Mouse (Mus musculus): ENCODE results near the gene Rnf26. TPM values are rescaled to one million over a fixed set of nuclear protein-coding genes. Genes with fewer than 3 reads are reported as not detected.

Rnf26 gene
- polyA plus RNA-seq, 1 experiment from 2014 or later = 75.7 TPM

DNA sequence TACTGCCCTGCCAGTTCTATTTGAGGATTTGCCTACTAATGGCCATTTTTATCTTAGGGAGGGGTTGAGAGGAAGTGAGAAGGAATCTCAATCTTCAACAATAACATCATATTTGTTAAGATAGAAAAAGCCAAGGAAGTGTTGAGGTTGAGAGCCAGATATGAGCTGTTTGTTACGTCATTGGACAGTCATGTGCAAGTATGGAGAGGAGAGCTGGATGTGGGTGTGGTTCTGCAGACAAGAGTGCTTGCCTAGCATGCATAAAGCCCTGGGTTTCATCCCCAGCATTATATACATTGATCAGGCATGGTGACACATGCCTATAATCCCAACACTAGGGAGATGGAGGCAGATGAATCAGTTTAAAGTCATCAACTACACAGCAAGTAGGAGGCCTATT lies 59.4 kb downstream of the Rnf26 start:
- DNase-seq (ENCODE audit: low spot score) = no peak
- WGBS = 64% methylated on average over 1 of the region's 1 CpGs
- H3K27me3 ChIP-seq (replicated peaks; ENCODE audit: control insufficient read depth, insufficient read depth, low read length) = no peaks in the 10 kb centered on the region
- H3K4me2 ChIP-seq (ENCODE audit: low read length) = no peak overlapping the region
- no peak for ATAC-seq (replicated peaks; ENCODE audit: low FRiP score, low TSS enrichment, low read depth)
- H3K36me3 ChIP-seq (ENCODE audit: control insufficient read depth, insufficient read depth, low read length) = no peaks in the 10 kb centered on the region
- no peaks in the 10 kb centered on the region for H3K4me1 ChIP-seq (replicated peaks; ENCODE audit: control insufficient read depth, insufficient read depth, low read length)
- no peak overlapping the region for H3K9ac ChIP-seq (ENCODE audit: low read length)
- H3K4me3 ChIP-seq (ENCODE audit: low read depth, low read length) = no peak overlapping the region
- H3K9me3 ChIP-seq (ENCODE audit: control insufficient read depth, low read length) = peaks cover 2% of the 10 kb centered on the region; the same call in 1 of the 2 replicates
- H3K27ac ChIP-seq (ENCODE audit: low read depth) = no peak overlapping the region

DNA sequence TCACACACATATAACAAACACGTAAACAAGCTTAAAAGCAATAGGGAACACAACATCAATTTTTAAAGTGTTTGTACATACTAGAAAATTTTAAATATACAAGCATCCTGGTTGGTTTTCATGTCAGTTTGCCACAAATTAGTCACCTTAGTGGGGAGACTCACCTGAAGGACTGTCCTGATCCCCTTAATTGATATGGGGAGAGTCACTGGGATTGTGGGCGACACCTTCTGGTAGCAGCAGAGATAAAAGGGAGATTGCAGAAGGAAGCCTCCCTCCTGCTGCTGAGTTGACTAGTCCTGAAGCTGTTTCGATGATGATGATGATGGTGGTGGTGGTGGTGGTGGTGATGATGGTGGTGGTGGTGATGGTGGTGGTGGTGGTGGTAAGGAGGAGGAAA lies 60.5 kb downstream of the Rnf26 start:
- DNase-seq (ENCODE audit: low spot score) (no peak), ATAC-seq (replicated peaks; ENCODE audit: low FRiP score, low TSS enrichment, low read depth) (no peak)
- no peak overlapping the region for H3K4me3 ChIP-seq (ENCODE audit: low read depth, low read length)
- H3K9me3 ChIP-seq (ENCODE audit: control insufficient read depth, low read length) = peaks cover 2% of the 10 kb centered on the region; the same call in 1 of the 2 replicates
- H3K36me3 ChIP-seq (ENCODE audit: control insufficient read depth, insufficient read depth, low read length) = no peaks in the 10 kb centered on the region
- H3K9ac ChIP-seq (ENCODE audit: low read length) = no peak overlapping the region
- no peaks in the 10 kb centered on the region for H3K4me1 ChIP-seq (replicated peaks; ENCODE audit: control insufficient read depth, insufficient read depth, low read length)
- 60% methylated on average over 3 of the region's 3 CpGs for WGBS
- no peak overlapping the region for H3K4me2 ChIP-seq (ENCODE audit: low read length)
- no peak overlapping the region for H3K27ac ChIP-seq (ENCODE audit: low read depth)
- H3K27me3 ChIP-seq (replicated peaks; ENCODE audit: control insufficient read depth, insufficient read depth, low read length) = no peaks in the 10 kb centered on the region

GRCm38 (mm10) chr9:44049381-44050165 lies 63.7 kb downstream of the Rnf26 start:
- Histone ChIP-seq H3K36me3 (ENCODE audit: control insufficient read depth, insufficient read depth, low read length) (no peaks in the 10 kb centered on the region), H3K27ac (ENCODE audit: low read depth) (no peak overlapping the region), H3K9ac (ENCODE audit: low read length) (no peak overlapping the region), H3K9me3 (ENCODE audit: control insufficient read depth, low read length) (no peaks in the 10 kb centered on the region), H3K4me1 (replicated peaks; ENCODE audit: control insufficient read depth, insufficient read depth, low read length) (no peaks in the 10 kb centered on the region), H3K27me3 (replicated peaks; ENCODE audit: control insufficient read depth, insufficient read depth, low read length) (peaks cover 6% of the 10 kb centered on the region), H3K4me2 (ENCODE audit: low read length) (no peak overlapping the region), H3K4me3 (ENCODE audit: low read depth, low read length) (no peak overlapping the region)
- no peak for DNase-seq (ENCODE audit: low spot score)
- 88% methylated on average over 8 of the region's 8 CpGs for WGBS
- ATAC-seq (replicated peaks; ENCODE audit: low FRiP score, low TSS enrichment, low read depth) = no peak

GRCm38 (mm10) chr9:44048541-44049380 lies 64.6 kb downstream of the Rnf26 start:
- H3K4me1 ChIP-seq (replicated peaks; ENCODE audit: control insufficient read depth, insufficient read depth, low read length) = peaks cover 3% of the 10 kb centered on the region
- no peak overlapping the region for H3K4me2 ChIP-seq (ENCODE audit: low read length)
- H3K36me3 ChIP-seq (ENCODE audit: control insufficient read depth, insufficient read depth, low read length) = no peaks in the 10 kb centered on the region
- H3K9ac ChIP-seq (ENCODE audit: low read length) = no peak overlapping the region
- no peak overlapping the region for H3K4me3 ChIP-seq (ENCODE audit: low read depth, low read length)
- H3K27me3 ChIP-seq (replicated peaks; ENCODE audit: control insufficient read depth, insufficient read depth, low read length) = peaks cover 15% of the 10 kb centered on the region
- 62% methylated on average over 15 of the region's 15 CpGs for WGBS
- H3K9me3 ChIP-seq (ENCODE audit: control insufficient read depth, low read length) = no peaks in the 10 kb centered on the region
- no peak overlapping the region for H3K27ac ChIP-seq (ENCODE audit: low read depth)
- no peak for DNase-seq (ENCODE audit: low spot score)
- no peak for ATAC-seq (replicated peaks; ENCODE audit: low FRiP score, low TSS enrichment, low read depth)

DNA sequence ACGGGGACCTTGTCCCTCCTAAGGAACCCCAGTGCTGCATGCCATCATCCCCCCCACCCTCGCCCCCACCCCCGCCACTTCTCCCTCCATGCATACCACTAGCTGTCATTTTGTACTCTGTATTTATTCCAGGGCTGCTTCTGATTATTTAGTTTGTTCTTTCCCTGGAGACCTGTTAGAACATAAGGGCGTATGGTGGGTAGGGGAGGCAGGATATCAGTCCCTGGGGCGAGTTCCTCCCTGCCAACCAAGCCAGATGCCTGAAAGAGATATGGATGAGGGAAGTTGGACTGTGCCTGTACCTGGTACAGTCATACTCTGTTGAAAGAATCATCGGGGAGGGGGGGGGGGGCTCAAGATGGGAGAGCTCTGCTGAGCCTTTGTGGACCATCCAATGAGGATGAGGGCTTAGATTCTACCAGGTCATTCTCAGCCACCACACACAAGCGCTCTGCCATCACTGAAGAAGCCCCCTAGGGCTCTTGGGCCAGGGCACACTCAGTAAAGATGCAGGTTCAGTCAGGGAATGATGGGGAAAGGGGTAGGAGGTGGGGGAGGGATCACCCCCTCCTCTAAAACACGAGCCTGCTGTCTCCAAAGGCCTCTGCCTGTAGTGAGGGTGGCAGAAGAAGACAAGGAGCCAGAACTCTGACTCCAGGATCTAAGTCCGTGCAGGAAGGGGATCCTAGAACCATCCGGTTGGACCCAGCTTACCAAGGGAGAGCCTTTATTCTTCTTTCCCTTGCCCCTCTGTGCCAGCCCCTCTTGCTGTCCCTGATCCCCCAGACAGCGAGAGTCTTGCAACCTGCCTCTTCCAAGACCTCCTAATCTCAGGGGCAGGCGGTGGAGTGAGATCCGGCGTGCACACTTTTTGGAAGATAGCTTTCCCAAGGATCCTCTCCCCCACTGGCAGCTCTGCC lies 65.5 kb downstream of the Rnf26 start:
- H3K4me1 ChIP-seq (replicated peaks; ENCODE audit: control insufficient read depth, insufficient read depth, low read length) = peaks cover 9% of the 10 kb centered on the region
- no peak overlapping the region for H3K4me2 ChIP-seq (ENCODE audit: low read length)
- H3K36me3 ChIP-seq (ENCODE audit: control insufficient read depth, insufficient read depth, low read length) = no peaks in the 10 kb centered on the region
- WGBS = 75% methylated on average over 14 of the region's 14 CpGs
- no peak overlapping the region for H3K4me3 ChIP-seq (ENCODE audit: low read depth, low read length)
- DNase-seq (ENCODE audit: low spot score) = no peak
- no peak for ATAC-seq (replicated peaks; ENCODE audit: low FRiP score, low TSS enrichment, low read depth)
- H3K9me3 ChIP-seq (ENCODE audit: control insufficient read depth, low read length) = no peaks in the 10 kb centered on the region
- H3K9ac ChIP-seq (ENCODE audit: low read length) = no peak overlapping the region
- no peak overlapping the region for H3K27ac ChIP-seq (ENCODE audit: low read depth)
- H3K27me3 ChIP-seq (replicated peaks; ENCODE audit: control insufficient read depth, insufficient read depth, low read length) = peaks cover 24% of the 10 kb centered on the region

GRCm38 (mm10) chr9:44047071-44047470 lies 66.2 kb downstream of the Rnf26 start:
- no peak for DNase-seq (ENCODE audit: low spot score)
- no peak overlapping the region for H3K9ac ChIP-seq (ENCODE audit: low read length)

DNA sequence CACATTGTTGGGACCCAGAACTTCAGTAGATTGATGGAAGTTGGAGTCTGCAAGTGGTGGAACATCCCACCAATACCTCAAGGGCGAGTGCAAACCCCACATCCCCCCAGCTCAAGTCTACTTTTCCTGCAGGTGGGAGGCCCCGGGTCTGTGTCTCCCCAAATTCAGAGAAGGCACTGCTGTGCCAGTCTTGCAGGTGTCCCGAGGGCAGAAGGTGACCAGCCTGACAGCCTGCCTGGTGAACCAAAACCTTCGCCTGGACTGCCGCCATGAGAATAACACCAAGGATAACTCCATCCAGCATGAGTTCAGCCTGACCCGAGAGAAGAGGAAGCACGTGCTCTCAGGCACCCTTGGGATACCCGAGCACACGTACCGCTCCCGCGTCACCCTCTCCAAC lies 66.9 kb downstream of the Rnf26 start:
- peaks cover 9% of the 10 kb centered on the region for H3K4me1 ChIP-seq (replicated peaks; ENCODE audit: control insufficient read depth, insufficient read depth, low read length)
- no peaks in the 10 kb centered on the region for H3K9me3 ChIP-seq (ENCODE audit: control insufficient read depth, low read length)
- no peak overlapping the region for H3K4me2 ChIP-seq (ENCODE audit: low read length)
- no peak overlapping the region for H3K27ac ChIP-seq (ENCODE audit: low read depth)
- H3K36me3 ChIP-seq (ENCODE audit: control insufficient read depth, insufficient read depth, low read length) = no peaks in the 10 kb centered on the region
- 92% methylated on average over 12 of the region's 12 CpGs for WGBS
- H3K4me3 ChIP-seq (ENCODE audit: low read depth, low read length) = no peak overlapping the region
- ATAC-seq (replicated peaks; ENCODE audit: low FRiP score, low TSS enrichment, low read depth) (no peak), DNase-seq (ENCODE audit: low spot score) (no peak)
- no peak overlapping the region for H3K9ac ChIP-seq (ENCODE audit: low read length)
- H3K27me3 ChIP-seq (replicated peaks; ENCODE audit: control insufficient read depth, insufficient read depth, low read length) = peaks cover 25% of the 10 kb centered on the region

More at GRCm38 (mm10) chr9:44047071-44047470, 66.2 kb downstream of the Rnf26 start:
- Histone ChIP-seq H3K4me2 (ENCODE audit: low read length) (no peak overlapping the region), H3K4me3 (ENCODE audit: low read depth, low read length) (no peak overlapping the region), H3K27me3 (replicated peaks; ENCODE audit: control insufficient read depth, insufficient read depth, low read length) (peaks cover 25% of the 10 kb centered on the region), H3K36me3 (ENCODE audit: control insufficient read depth, insufficient read depth, low read length) (no peaks in the 10 kb centered on the region), H3K9me3 (ENCODE audit: control insufficient read depth, low read length) (no peaks in the 10 kb centered on the region), H3K27ac (ENCODE audit: low read depth) (no peak overlapping the region), H3K4me1 (replicated peaks; ENCODE audit: control insufficient read depth, insufficient read depth, low read length) (peaks cover 9% of the 10 kb centered on the region)
- 43% methylated on average over 6 of the region's 6 CpGs for WGBS
- no peak for ATAC-seq (replicated peaks; ENCODE audit: low FRiP score, low TSS enrichment, low read depth)

GRCm38 (mm10) chr9:44045884-44046272 lies 67.4 kb downstream of the Rnf26 start:
- no peak for DNase-seq (ENCODE audit: low spot score)
- Histone ChIP-seq H3K9me3 (ENCODE audit: control insufficient read depth, low read length) (no peaks in the 10 kb centered on the region), H3K4me1 (replicated peaks; ENCODE audit: control insufficient read depth, insufficient read depth, low read length) (peaks cover 9% of the 10 kb centered on the region), H3K9ac (ENCODE audit: low read length) (no peak overlapping the region), H3K27ac (ENCODE audit: low read depth) (no peak overlapping the region), H3K36me3 (ENCODE audit: control insufficient read depth, insufficient read depth, low read length) (no peaks in the 10 kb centered on the region), H3K4me3 (ENCODE audit: low read depth, low read length) (no peak overlapping the region), H3K4me2 (ENCODE audit: low read length) (no peak overlapping the region), H3K27me3 (replicated peaks; ENCODE audit: control insufficient read depth, insufficient read depth, low read length) (peaks cover 25% of the 10 kb centered on the region)
- ATAC-seq (replicated peaks; ENCODE audit: low FRiP score, low TSS enrichment, low read depth) = no peak
- 87% methylated on average over 5 of the region's 5 CpGs for WGBS
